Mouse (Mus musculus): Measurements from ENCODE around the gene Dst. TPM values are rescaled to one million over a fixed set of nuclear protein-coding genes. Genes with fewer than 3 reads are reported as not detected.

Dst gene
- polyA plus RNA-seq, 1 experiment from 2014 or later = 23.5 TPM

- Histone ChIP-seq H3K27me3 (no peaks in the 10 kb centered on the region), H3K4me1 (no peaks in the 10 kb centered on the region), H3K4me2 (replicated peaks) (no peak overlapping the region), H3K4me3 (no peak overlapping the region), H3K9me3 (no peaks in the 10 kb centered on the region), H3K36me3 (no peaks in the 10 kb centered on the region), H3K9ac (no peak overlapping the region), H3K27ac (no peak overlapping the region)
- ATAC-seq (ENCODE audit: low FRiP score, low read depth) = no peak
- 77% methylated on average over 8 of the region's 8 CpGs for WGBS
Observed at GRCm38 (mm10) chr1:33960439-33960838, 52.4 kb downstream of the Dst start.

DNA sequence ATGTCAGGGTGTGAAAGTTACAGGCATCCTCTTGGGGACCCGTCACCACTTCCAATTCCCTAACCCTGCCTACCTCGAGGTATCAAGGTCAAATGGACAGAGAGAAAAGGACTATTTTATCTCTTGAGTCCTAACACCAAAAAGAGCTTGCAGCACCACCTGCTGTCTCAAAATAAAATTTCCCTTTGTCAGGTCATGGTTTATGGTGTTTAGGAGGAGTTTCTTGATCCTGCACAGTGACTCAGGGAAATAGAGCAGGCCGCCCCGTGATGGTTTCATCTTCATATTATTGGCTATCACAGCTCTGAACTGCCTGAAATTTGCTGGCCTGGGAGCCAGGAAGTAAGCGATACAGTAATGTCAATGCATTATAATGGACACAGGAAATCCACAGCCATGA lies 56.6 kb downstream of the Dst start:
- 45% methylated on average over 5 of the region's 5 CpGs for WGBS
- Histone ChIP-seq H3K36me3 (no peaks in the 10 kb centered on the region), H3K27ac (no peak overlapping the region), H3K9me3 (no peaks in the 10 kb centered on the region), H3K4me2 (replicated peaks) (no peak overlapping the region), H3K27me3 (no peaks in the 10 kb centered on the region), H3K4me1 (0 out of 2 replicates have a peak, but pooled peaks cover 6% of the 10 kb centered on the region), H3K9ac (no peak overlapping the region), H3K4me3 (no peak overlapping the region)
- ATAC-seq (ENCODE audit: low FRiP score, low read depth) = no peak

- H3K9me3 ChIP-seq = no peaks in the 10 kb centered on the region
- no peak overlapping the region for H3K9ac ChIP-seq
- ATAC-seq (ENCODE audit: low FRiP score, low read depth) = no peak
- H3K27ac ChIP-seq = no peak overlapping the region
- H3K4me2 ChIP-seq (replicated peaks) = no peak overlapping the region
- H3K36me3 ChIP-seq = no peaks in the 10 kb centered on the region
- no peaks in the 10 kb centered on the region for H3K27me3 ChIP-seq
- H3K4me3 ChIP-seq = no peak overlapping the region
- 85% methylated on average over 4 of the region's 4 CpGs for WGBS
- H3K4me1 ChIP-seq = 0 out of 2 replicates have a peak, but pooled peaks cover 10% of the 10 kb centered on the region
Observed at GRCm38 (mm10) chr1:33965824-33966223, 57.8 kb downstream of the Dst start.

- no peaks in the 10 kb centered on the region for H3K27me3 ChIP-seq
- H3K4me3 ChIP-seq = no peak overlapping the region
- H3K4me2 ChIP-seq (replicated peaks) = no peak overlapping the region
- ATAC-seq (ENCODE audit: low FRiP score, low read depth) = no peak
- 31% methylated on average over 6 of the region's 6 CpGs for WGBS
- no peak overlapping the region for H3K27ac ChIP-seq
- H3K9me3 ChIP-seq = no peaks in the 10 kb centered on the region
- H3K9ac ChIP-seq = no peak overlapping the region
- no peaks in the 10 kb centered on the region for H3K36me3 ChIP-seq
- H3K4me1 ChIP-seq = 0 out of 2 replicates have a peak, but pooled peaks cover 10% of the 10 kb centered on the region
Observed at GRCm38 (mm10) chr1:33966328-33966727, 58.3 kb downstream of the Dst start.

DNA sequence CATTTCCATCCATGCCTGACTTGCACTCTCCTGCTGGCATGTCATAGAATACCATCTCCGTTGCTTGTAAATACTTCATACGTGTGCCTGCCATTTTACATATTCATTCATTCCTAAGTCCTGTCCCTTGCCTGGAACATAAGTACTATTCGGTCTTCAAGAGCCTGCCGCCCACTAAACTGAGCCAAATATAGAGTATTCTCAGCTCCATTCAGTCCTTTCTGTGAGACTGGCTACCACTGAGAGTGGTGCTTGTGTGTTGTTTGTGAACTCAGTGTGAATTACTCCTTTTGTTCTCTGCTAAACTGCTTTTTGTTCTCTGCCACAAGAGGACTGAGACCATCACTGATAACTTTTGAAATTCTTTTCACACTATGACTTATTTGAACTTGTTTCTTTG lies 59.2 kb downstream of the Dst start:
- 0 out of 2 replicates have a peak, but pooled peaks cover 10% of the 10 kb centered on the region for H3K4me1 ChIP-seq
- no peaks in the 10 kb centered on the region for H3K9me3 ChIP-seq
- no peak overlapping the region for H3K4me2 ChIP-seq (replicated peaks)
- H3K27me3 ChIP-seq = no peaks in the 10 kb centered on the region
- 91% methylated on average over 4 of the region's 4 CpGs for WGBS
- H3K9ac ChIP-seq = no peak overlapping the region
- H3K4me3 ChIP-seq = no peak overlapping the region
- H3K36me3 ChIP-seq = no peaks in the 10 kb centered on the region
- ATAC-seq (ENCODE audit: low FRiP score, low read depth) = no peak
- H3K27ac ChIP-seq = no peak overlapping the region

DNA sequence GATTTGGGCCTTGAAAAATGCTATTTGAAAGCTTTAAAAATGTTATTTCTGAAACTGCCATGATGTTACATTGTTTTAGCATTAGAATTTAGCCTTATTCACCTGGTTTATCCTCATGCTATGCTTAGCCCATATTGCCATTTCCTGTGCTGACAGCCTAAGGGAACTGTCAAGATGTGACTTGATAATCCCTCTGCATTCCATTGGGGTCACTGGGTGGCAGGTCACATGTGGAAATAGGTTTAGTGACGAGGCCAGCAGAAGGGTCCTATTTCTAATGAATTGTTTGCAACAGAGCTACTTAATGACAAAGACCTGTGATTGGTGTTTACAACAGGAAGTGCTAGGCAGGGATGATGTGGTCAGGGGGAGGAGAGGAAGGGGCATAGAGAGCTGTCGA lies 61.9 kb downstream of the Dst start:
- H3K4me3 ChIP-seq = no peak overlapping the region
- no peaks in the 10 kb centered on the region for H3K9me3 ChIP-seq
- 11% methylated on average over 2 of the region's 2 CpGs for WGBS
- H3K4me1 ChIP-seq = 0 out of 2 replicates have a peak, but pooled peaks cover 10% of the 10 kb centered on the region
- ATAC-seq (ENCODE audit: low FRiP score, low read depth) = no peak
- H3K9ac ChIP-seq = no peak overlapping the region
- no peak overlapping the region for H3K4me2 ChIP-seq (replicated peaks)
- no peaks in the 10 kb centered on the region for H3K27me3 ChIP-seq
- no peak overlapping the region for H3K27ac ChIP-seq
- no peaks in the 10 kb centered on the region for H3K36me3 ChIP-seq

- Histone ChIP-seq H3K4me1 (0 out of 2 replicates have a peak, but pooled peaks cover 8% of the 10 kb centered on the region), H3K9ac (no peak overlapping the region), H3K9me3 (no peaks in the 10 kb centered on the region), H3K36me3 (no peaks in the 10 kb centered on the region), H3K27ac (no peak overlapping the region), H3K4me3 (no peak overlapping the region), H3K4me2 (replicated peaks) (no peak overlapping the region), H3K27me3 (no peaks in the 10 kb centered on the region)
- ATAC-seq (ENCODE audit: low FRiP score, low read depth) = no peak
- 78% methylated on average over 11 of the region's 11 CpGs for WGBS
Observed at GRCm38 (mm10) chr1:33974401-33974800, 66.4 kb downstream of the Dst start.

DNA sequence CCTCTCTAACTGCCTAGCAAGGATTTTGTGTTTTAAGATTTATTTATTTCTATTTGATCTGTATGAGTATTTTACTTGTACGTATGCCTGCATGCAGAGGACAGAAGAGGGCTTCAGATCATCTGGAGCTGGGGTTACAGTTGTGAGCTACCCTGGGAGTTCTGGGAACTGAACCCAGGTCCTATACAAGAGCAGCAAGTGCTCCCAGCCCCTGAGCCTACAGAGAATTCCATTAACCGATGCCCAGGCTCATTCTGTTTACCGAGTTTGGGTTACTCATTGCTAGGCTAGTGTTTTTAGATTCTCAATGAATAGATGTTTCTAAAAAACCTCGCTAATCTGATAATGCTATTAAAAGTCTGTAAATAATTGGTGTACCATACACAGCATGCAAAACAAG lies 67.3 kb downstream of the Dst start:
- peaks cover 6% of the 10 kb centered on the region; the same call in 1 of the 2 replicates for H3K4me1 ChIP-seq
- no peaks in the 10 kb centered on the region for H3K36me3 ChIP-seq
- no peaks in the 10 kb centered on the region for H3K9me3 ChIP-seq
- no peak for ATAC-seq (ENCODE audit: low FRiP score, low read depth)
- no peak overlapping the region for H3K4me3 ChIP-seq
- 79% methylated on average over 4 of the region's 4 CpGs for WGBS
- no peak overlapping the region for H3K9ac ChIP-seq
- H3K27me3 ChIP-seq = no peaks in the 10 kb centered on the region
- no peak overlapping the region for H3K4me2 ChIP-seq (replicated peaks)
- H3K27ac ChIP-seq = no peak overlapping the region

DNA sequence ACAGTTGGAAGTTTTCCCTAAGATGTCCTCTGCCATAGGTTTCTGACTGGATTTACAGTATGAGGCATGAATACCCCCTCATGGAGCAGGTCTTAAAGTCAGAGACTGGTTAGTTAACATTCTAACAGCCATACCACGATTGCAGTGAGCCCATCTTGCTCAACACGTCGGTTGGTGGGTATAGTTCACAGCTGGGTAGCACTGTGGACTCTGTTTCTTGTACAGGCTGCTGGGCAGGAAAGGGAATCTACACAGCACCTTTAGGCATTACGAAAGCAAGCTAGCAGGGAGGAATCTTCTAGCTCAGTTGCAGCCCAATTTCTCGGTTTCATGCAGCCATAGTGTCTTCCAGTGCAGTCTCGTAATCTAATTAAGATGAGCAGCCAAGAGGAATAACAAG lies 69.8 kb downstream of the Dst start:
- ATAC-seq (ENCODE audit: low FRiP score, low read depth) = no peak
- no peaks in the 10 kb centered on the region for H3K36me3 ChIP-seq
- no peak overlapping the region for H3K27ac ChIP-seq
- no peak overlapping the region for H3K4me2 ChIP-seq (replicated peaks)
- H3K4me3 ChIP-seq = no peak overlapping the region
- H3K4me1 ChIP-seq = peaks cover 6% of the 10 kb centered on the region; the same call in 1 of the 2 replicates
- H3K27me3 ChIP-seq = no peaks in the 10 kb centered on the region
- no peak overlapping the region for H3K9ac ChIP-seq
- WGBS = 83% methylated on average over 6 of the region's 6 CpGs
- no peaks in the 10 kb centered on the region for H3K9me3 ChIP-seq

- no peaks in the 10 kb centered on the region for H3K9me3 ChIP-seq
- no peaks in the 10 kb centered on the region for H3K36me3 ChIP-seq
- H3K4me2 ChIP-seq (replicated peaks) = no peak overlapping the region
- no peak overlapping the region for H3K4me3 ChIP-seq
- no peaks in the 10 kb centered on the region for H3K27me3 ChIP-seq
- no peak for ATAC-seq (ENCODE audit: low FRiP score, low read depth)
- H3K27ac ChIP-seq = no peak overlapping the region
- H3K9ac ChIP-seq = no peak overlapping the region
- WGBS = 67% methylated on average over 12 of the region's 12 CpGs
- peaks cover 6% of the 10 kb centered on the region; the same call in 1 of the 2 replicates for H3K4me1 ChIP-seq
Observed at GRCm38 (mm10) chr1:33980420-33980819, 72.4 kb downstream of the Dst start.

DNA sequence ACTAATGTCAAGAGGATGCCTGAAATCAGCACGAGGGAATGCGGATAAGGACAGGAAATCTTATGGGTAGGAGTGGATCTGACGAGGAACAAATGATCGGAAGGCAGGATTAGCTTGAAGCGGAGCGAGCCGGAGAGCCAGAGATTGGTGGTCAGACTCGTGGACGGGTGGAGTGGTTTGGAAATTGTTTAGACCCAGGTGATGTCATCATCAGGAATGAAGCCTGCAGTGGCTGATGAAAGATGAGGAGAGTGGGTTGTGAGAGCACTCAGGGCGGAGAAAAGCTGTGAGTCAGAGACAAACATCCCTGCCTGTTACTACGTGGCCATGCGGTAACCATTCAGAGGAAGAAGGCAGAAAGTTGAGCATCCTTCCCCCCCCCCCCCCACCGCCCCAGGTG lies 81.6 kb downstream of the Dst start:
- Histone ChIP-seq H3K4me3 (no peak overlapping the region), H3K36me3 (no peaks in the 10 kb centered on the region), H3K27me3 (no peaks in the 10 kb centered on the region), H3K4me1 (0 out of 2 replicates have a peak, but pooled peaks cover 9% of the 10 kb centered on the region), H3K9ac (no peak overlapping the region), H3K9me3 (no peaks in the 10 kb centered on the region), H3K27ac (no peak overlapping the region), H3K4me2 (replicated peaks) (no peak overlapping the region)
- WGBS = 82% methylated on average over 13 of the region's 13 CpGs
- no peak for ATAC-seq (ENCODE audit: low FRiP score, low read depth)

DNA sequence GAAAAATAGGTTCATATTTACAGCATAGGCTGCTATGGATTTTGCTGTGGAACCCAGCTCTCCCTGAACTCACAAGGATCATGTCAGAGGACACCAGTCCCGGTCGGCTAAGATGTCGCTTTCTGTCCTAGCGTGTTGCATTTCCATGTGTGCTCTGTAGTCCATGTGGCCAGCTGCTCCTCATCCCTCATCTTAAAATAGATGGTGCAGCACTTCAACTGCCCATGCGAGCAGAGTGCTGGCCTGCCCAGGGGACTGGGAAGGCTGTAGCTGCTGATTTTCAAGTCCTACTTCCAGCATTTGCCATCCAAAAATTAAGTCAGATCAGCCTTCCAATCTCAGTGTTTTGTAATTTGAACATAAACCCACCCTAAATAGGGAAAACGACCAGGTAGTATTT lies 83.0 kb downstream of the Dst start:
- Histone ChIP-seq H3K4me1 (0 out of 2 replicates have a peak, but pooled peaks cover 9% of the 10 kb centered on the region), H3K36me3 (no peaks in the 10 kb centered on the region), H3K4me2 (replicated peaks) (no peak overlapping the region), H3K9ac (no peak overlapping the region), H3K27ac (no peak overlapping the region), H3K9me3 (no peaks in the 10 kb centered on the region), H3K27me3 (no peaks in the 10 kb centered on the region), H3K4me3 (no peak overlapping the region)
- ATAC-seq (ENCODE audit: low FRiP score, low read depth) = no peak; the same call in 1 of the 2 replicates
- WGBS = 84% methylated on average over 6 of the region's 6 CpGs

DNA sequence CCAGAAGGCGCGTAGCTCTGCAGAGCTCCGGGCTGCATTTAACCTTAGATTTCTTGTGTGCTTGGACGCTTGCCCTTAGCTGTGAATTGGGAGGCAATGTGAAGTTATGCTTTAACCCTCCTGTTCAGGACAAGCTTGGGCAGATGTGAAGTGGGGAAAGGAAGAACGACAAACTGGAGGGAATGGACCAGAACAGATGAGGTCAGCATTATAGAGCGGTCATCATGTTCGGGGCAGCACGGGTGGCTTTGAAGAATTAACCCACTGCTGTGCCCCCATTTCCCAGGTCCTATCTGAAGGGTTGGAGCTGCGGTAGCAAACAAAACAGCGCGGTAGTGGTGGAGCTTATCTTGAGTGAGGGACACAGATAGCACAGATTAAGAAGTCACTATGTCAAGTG lies 84.8 kb downstream of the Dst start:
- Histone ChIP-seq H3K4me1 (0 out of 2 replicates have a peak, but pooled peaks cover 9% of the 10 kb centered on the region), H3K9ac (no peak overlapping the region), H3K4me2 (replicated peaks) (no peak overlapping the region), H3K9me3 (no peaks in the 10 kb centered on the region), H3K4me3 (no peak overlapping the region), H3K36me3 (no peaks in the 10 kb centered on the region), H3K27ac (no peak overlapping the region), H3K27me3 (no peaks in the 10 kb centered on the region)
- no peak for ATAC-seq (ENCODE audit: low FRiP score, low read depth)
- WGBS = 87% methylated on average over 11 of the region's 11 CpGs

All from limb, embryonic 13.5 days (tissue).